Mouse (Mus musculus) olfactory bulb, adult 2 months (tissue): ENCODE results near the gene Eif2ak4. TPM values are rescaled to one million over a fixed set of nuclear protein-coding genes. Genes with fewer than 3 reads are reported as not detected.
A peak's percentile ranks its signal among the peaks of the same experiment; 100 is the strongest.

ENCODE experiments used
- H3K27ac ChIP-seq: fragments of 200-500 bp; 2 replicates; pipeline ENCODE4 v1.5.1; 2012; ENCODE audit warnings: low read depth, low read length; ENCODE audit not compliant: insufficient read depth
- H3K4me1 ChIP-seq: fragments of 200-500 bp; 2 replicates; pipeline ENCODE4 v1.6.1; 2012; ENCODE audit warnings: low read length; ENCODE audit not compliant: control insufficient read depth, insufficient read depth
- H3K4me3 ChIP-seq: fragments of 200-500 bp; 2 replicates; pipeline ENCODE4 v1.5.1; 2012; ENCODE audit warnings: mild to moderate bottlenecking, low read depth, low read length, moderate library complexity; ENCODE audit not compliant: insufficient read depth
- CTCF ChIP-seq: fragments of 200-500 bp; IDR thresholded peaks from 2 replicates; pipeline ENCODE4 v1.5.1; 2012; ENCODE audit warnings: low read depth, mild to moderate bottlenecking, low read length, moderate library complexity; ENCODE audit not compliant: insufficient read depth
- POLR2A ChIP-seq: fragments of 200-500 bp; IDR thresholded peaks from 2 replicates; pipeline ENCODE4 v1.6.1; 2012; ENCODE audit warnings: mild to moderate bottlenecking, low read depth, low read length, moderate library complexity; ENCODE audit not compliant: insufficient read depth
- WGBS: fragments of 180-500 bp; shearing (Covaris S2); methylation state at CpG from one replicate; pipeline ENCODE4 v1.1.7; 2018; 5-methylcytosine and 5-hydroxymethylcytosine counted together
- polyA plus RNA-seq: library from polyadenylated mRNA; stranded (reverse); fragments of >200 nt; gene quantifications from 2 replicates; pipeline ENCODE4 v1.2.4, GENCODE M21; 2012; ENCODE audit warnings: low replicate concordance; ENCODE audit not compliant: missing spikeins, insufficient read depth, insufficient read length

Eif2ak4 gene
- polyA plus RNA-seq, 1 experiment = not detected

- peaks cover 9% of the 10 kb centered on the region for H3K4me1 ChIP-seq
- H3K4me3 ChIP-seq = no peak overlapping the region
- TF ChIP-seq CTCF = no peak
- TF ChIP-seq POLR2A = no peak
- 95% methylated on average over 5 of the region's 5 CpGs for WGBS
- H3K27ac ChIP-seq = no peak overlapping the region
Measured at GRCm38 (mm10) chr2:118399751-118400150, 11.3 kb downstream of the Eif2ak4 start.

- H3K4me3 ChIP-seq = no peak overlapping the region
- TF ChIP-seq POLR2A = no peak
- TF ChIP-seq CTCF = no peak
- H3K4me1 ChIP-seq = peaks cover 9% of the 10 kb centered on the region
- WGBS = 51% methylated on average over 5 of the region's 5 CpGs
- 0 out of 2 replicates have a peak overlapping the region, but pooled peaks have one; percentile 62 for H3K27ac ChIP-seq
Measured at GRCm38 (mm10) chr2:118401834-118402727, 13.7 kb downstream of the Eif2ak4 start.

GRCm38 (mm10) chr2:118404336-118404735 is 15.9 kb downstream of the Eif2ak4 start:
- Histone ChIP-seq H3K27ac (no peak overlapping the region), H3K4me3 (no peak overlapping the region), H3K4me1 (peaks cover 9% of the 10 kb centered on the region)
- TF ChIP-seq CTCF (no peak), POLR2A (no peak)
- WGBS = 71% methylated on average over 5 of the region's 5 CpGs

- TF ChIP-seq CTCF (no peak), POLR2A (no peak)
Measured at GRCm38 (mm10) chr2:118405568-118405967, 17.1 kb downstream of the Eif2ak4 start.

GRCm38 (mm10) chr2:118406811-118407210 is 18.4 kb downstream of the Eif2ak4 start:
- TF ChIP-seq CTCF = no peak
- TF ChIP-seq POLR2A = no peak
- Histone ChIP-seq H3K27ac (no peak overlapping the region), H3K4me3 (no peak overlapping the region), H3K4me1 (peaks cover 3% of the 10 kb centered on the region)
- WGBS = 74% methylated on average over 2 of the region's 2 CpGs

More at GRCm38 (mm10) chr2:118405568-118405967, 17.1 kb downstream of the Eif2ak4 start:
- Histone ChIP-seq H3K4me1 (peaks cover 9% of the 10 kb centered on the region), H3K27ac (no peak overlapping the region), H3K4me3 (no peak overlapping the region)
- 94% methylated on average over 4 of the region's 4 CpGs for WGBS

DNA sequence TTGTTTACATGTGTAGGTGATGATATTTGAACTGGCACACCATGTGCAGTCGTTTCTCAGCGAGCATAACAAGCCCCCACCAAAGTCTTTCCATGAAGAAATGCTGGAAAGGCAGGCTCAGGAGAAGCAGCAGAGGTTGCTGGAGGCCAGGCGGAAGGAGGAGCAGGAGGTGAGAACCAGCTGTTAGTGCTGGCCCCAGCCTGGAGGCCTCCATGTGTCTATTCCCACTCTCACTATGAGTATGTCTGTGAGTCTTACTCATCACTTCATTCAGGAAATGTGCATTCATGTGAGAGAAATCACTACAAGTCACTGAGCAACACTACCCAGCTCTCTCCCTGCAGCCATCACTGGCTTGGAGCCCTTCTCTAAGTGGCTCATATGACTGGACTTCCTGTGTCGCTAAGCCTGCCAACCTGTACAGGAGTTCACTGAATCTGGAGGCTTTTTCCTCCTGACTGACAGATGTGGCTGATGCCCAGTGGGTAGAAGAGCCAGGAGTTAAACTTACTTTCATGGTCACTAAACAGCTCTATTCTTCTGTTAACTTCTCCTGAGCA is 20.0 kb downstream of the Eif2ak4 start:
- H3K27ac ChIP-seq = no peak overlapping the region
- no peak overlapping the region for H3K4me3 ChIP-seq
- TF ChIP-seq CTCF (no peak), POLR2A (no peak)
- 88% methylated on average over 4 of the region's 4 CpGs for WGBS
- no peaks in the 10 kb centered on the region for H3K4me1 ChIP-seq

DNA sequence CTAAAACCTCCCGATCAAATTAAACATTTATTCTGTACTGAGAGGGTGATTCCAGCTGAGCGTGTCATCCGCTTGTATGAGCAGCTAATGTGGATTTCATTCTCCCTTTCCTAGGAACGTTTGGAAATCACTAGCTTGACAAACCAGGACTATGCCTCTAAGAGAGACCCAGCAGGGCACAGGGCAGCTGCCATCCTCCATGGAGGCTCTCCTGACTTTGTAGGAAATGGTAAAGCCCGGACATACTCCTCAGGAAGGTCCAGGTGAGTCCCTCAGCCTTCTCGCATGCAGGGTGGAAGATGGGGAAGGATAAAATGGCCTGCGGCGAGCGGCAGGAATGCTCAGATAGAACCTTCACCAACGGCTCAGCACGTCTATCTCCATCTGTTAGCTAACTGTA is 24.4 kb downstream of the Eif2ak4 start:
- 95% methylated on average over 11 of the region's 11 CpGs for WGBS
- H3K27ac ChIP-seq = no peak overlapping the region
- TF ChIP-seq POLR2A = no peak
- no peak for TF ChIP-seq CTCF
- H3K4me1 ChIP-seq = no peaks in the 10 kb centered on the region
- no peak overlapping the region for H3K4me3 ChIP-seq

- no peak for TF ChIP-seq CTCF
- TF ChIP-seq POLR2A = no peak
- H3K27ac ChIP-seq = no peak overlapping the region
- WGBS = 94% methylated on average over 6 of the region's 6 CpGs
Measured at GRCm38 (mm10) chr2:118415601-118416355, 27.4 kb downstream of the Eif2ak4 start.

More at GRCm38 (mm10) chr2:118415601-118416355, 27.4 kb downstream of the Eif2ak4 start:
- no peaks in the 10 kb centered on the region for H3K4me1 ChIP-seq
- H3K4me3 ChIP-seq = no peak overlapping the region
